Mouse (Mus musculus): Measurements from ENCODE around the gene Fkbp9.

Gene Fkbp9

DNA sequence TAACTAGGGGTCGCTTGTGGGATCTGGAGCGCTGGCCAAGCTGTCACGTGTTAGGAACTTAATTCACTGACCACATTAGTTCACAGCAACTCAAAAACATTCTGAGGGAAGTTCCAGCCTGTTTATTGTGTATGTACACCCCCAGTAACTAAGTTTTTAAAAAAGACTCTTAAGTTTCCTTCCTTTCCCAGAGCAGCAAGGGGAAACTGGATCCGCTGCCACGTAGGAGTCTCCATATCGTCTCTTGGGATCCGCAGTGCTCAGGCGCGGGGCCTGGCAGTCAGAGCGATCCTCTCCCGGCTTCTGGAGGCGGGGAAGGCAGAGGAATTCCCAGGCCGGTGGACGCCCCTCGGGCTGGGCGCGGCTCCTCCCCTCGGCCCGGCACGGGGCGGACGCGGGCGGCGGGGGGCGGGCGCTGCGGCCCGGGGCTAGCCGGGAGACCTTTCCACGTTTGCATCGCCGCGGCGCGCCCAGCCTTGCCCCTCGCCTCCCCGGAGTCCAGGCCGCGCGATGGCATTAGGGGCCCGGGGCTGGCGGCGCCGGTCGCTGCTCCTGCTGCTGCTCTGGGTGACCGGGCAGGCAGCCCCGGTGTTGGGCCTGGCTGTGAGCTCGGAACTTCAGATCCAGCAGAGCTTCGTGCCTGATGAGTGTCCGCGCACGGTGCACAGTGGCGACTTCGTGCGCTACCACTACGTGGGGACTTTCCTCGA lies at the start of gene Fkbp9:
Fkbp9 (plus strand) TSS at position 363 of the 710 bp plus-strand sequence.
- peak; percentile 33 for DNase-seq (ENCODE audit: low spot score)

DNA sequence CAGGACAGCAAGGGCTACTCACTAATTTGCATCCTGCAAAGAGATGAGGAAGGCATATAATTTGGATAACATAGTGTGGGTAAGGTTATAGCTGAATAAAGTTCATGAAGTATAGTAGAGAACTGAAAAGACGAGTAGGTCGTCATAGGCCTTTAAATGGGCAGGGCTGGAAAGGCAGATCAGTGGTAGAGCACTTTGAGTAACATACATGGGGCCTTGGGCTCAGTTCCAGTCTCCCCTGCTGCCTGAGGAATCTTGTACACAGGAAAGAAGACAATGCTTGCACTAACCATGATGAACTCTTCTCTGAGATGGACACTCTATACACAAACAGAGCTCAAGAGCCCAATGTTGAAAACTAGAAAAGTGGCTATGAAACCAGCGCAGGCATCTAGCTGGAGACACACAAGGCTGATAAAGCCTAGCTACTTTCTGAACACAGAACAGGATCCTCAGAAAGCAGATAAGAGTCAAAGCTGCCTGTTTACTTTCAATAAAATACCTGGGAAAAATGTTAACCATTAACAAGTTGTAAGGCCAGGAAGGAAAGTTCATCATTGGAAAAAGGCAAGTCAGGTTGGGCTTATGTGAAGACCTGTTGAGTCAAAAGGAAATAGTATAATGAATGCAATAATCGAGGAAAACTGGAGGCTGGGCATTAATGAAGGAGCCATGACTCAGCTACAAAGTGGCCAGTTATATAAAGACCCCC lies 48.1 kb upstream of the Fkbp9 start:
- DNase-seq (ENCODE audit: low spot score), result no peak

GRCm38 (mm10) chr6:56785068-56785467 lies 46.8 kb upstream of the Fkbp9 start:
- no peak for DNase-seq (ENCODE audit: low spot score)

GRCm38 (mm10) chr6:56787668-56788067 lies 44.2 kb upstream of the Fkbp9 start:
- no peak for DNase-seq (ENCODE audit: low spot score)

DNA sequence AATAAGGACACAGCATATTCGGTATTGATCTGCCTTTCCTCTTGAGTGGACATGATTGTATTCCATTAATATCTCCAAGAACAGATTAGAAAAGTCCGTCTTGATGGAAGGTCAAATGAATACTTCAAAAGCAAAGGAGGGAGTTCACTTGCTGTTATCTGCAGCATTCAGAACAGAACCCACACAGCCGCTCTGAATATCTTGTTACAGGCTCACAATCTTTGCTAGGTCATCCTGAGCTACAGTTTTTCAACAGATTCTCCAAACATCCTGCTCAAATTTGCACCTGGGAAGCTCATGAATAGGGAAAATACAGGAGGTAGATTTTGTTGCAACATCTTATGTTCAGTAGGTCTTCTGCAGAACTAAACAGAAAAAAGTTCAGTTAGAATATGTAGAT lies 42.5 kb upstream of the Fkbp9 start:
- no peak for DNase-seq (ENCODE audit: low spot score)

DNA sequence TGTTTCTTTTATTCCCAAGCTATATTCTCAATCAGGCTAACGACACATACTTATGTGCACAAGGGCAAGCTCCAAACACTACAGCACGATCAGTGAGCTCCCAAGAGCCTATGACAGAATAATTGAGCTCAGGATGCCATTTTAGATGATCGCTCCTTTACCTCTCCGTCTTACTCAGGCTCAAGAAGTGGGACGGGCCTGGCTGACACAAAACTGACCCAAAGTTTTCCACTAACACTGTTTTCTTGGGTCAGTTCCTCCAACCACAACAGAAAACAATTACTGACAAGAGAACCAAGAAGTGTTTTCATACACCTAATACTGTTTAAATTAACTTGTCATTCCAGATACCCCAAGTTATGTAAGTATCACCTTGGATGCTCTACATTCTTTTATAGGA lies 37.0 kb upstream of the Fkbp9 start:
- no peak for DNase-seq (ENCODE audit: low spot score)

- DNase-seq (ENCODE audit: low spot score), result no peak
These were observed 35.6 kb upstream of the Fkbp9 start for GRCm38 (mm10) chr6:56796232-56796631.

DNA sequence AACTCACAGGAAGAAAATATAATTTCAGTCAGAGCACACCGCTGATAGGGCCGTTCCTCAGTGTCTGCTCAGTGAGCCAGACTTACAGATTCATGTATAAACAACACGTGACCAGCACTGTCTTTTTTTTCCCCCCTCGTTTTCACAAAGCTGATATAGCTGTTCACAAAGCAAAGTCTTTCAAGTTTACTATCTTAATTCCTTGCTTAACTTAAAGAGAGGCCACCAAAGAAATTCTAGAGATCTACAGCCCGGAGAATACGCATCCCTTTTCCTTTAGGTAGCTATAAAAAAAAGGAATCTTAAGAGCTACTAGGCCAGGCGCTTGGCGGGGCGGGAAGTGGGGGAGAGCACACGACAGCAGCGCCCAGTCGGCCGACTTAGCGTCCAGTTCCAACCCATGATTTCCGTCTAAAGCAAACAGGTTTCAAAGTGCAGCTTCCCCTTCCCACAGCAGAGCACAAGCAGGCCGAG lies 35.2 kb upstream of the Fkbp9 start:
- DNase-seq (ENCODE audit: low spot score), result no peak

DNA sequence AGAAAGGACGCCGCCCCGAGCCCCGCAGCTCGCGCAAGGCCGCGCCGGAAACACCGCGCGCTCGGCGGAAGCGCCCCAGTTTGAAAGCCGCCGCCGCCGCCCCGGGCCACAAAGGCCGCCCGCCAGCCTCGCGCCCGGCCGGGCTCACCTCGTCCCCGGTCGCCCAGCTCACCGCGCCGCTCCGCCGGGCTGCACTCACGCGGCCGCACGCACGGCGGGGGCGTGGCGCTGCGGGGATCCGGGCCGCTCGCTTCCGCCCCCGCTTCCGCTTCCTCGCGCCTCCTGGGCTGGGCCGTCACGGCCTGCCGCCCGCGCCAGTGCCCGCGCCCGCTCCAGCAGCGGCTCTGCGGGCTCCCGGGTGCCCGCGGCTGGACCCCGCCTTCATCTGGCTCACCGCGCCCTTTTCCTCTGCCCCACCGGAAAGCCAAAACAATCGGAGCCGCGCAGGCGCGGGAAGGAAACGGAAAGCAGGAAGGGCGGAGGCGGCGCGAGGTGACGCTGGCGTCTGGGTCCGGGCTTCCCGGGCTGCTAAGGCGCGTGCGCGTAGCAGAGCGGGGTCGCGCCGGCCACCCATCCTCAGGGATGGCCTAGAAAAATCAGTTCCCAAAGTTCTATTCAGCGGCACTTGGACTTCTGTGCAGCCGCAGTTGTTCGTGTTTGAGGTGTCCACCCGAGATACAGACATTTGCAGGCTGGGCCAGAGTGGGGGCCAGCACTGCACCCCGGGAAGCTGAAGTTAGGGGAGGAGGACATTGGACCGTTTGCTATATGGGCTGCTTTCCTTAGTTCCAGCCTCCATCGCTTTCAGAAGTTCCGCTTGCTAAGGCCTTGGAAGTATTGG lies 34.3 kb upstream of the Fkbp9 start, which contains the start of gene Kbtbd2:
Kbtbd2 (minus strand) TSS at position 503 of the 841 bp plus-strand sequence.
- peak; percentile 71 for DNase-seq (ENCODE audit: low spot score)

- no peak for DNase-seq (ENCODE audit: low spot score)
These were observed 33.8 kb upstream of the Fkbp9 start for GRCm38 (mm10) chr6:56798152-56798465.

DNA sequence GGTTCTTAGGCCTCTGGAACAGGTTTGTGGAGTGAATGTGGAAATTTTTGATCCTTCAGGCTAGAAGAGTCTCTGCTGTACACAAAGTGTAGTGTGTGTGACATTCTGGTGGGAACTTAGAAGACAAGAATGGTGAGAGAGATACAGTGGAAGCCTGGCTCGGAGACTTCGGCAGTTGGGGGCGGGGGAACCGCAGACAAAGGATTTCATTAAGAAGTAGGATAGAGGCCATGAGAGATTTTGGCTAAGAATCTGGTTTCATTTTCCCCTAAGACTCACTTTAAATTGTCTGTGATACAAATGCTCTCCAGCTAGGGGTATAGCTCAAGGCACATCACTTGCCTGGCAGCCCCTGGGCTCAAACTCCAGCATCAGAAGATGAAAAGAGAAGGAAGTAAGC lies 26.8 kb upstream of the Fkbp9 start:
- no peak for DNase-seq (ENCODE audit: low spot score)

DNA sequence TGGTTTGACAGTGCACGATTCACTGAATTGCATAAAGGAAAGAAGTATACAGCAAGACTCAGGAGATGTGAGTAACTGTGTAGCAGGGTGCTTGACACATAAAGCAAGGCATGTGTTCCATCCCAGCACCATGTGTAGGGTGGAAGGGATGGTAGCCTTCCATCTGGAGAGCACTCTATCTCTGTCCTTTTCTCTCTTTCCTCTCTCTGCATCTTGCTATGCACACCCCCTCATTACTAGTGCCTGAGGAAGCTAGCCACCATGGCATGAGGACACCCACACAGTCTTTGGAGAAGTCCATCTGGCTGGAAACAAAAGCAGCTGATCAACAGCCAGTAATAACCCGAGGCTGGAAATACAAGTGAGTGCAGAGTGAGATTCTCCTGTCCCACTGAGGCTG lies 25.7 kb upstream of the Fkbp9 start:
- no peak for DNase-seq (ENCODE audit: low spot score)

DNA sequence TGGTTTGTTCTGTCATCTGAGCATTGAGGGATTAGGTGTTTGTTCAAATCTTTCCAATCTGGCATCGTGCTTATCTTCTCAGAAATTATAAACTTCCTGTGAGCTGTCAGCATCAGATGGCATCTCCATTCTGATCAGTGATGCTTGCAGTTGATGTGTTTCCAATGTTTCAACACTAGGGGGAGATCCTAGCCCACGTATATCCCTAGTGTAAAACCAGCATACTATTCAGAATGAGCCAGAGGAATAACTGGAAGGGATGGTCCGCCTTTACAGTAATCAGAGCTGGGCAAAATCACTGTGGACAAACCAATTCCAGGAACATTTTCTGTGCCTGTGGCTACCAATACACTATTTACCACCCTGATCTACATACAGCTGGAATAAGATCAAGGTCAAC lies 23.2 kb upstream of the Fkbp9 start:
- no peak for DNase-seq (ENCODE audit: low spot score)

- no peak for DNase-seq (ENCODE audit: low spot score)
These were observed 18.5 kb upstream of the Fkbp9 start for GRCm38 (mm10) chr6:56813332-56813731.

DNA sequence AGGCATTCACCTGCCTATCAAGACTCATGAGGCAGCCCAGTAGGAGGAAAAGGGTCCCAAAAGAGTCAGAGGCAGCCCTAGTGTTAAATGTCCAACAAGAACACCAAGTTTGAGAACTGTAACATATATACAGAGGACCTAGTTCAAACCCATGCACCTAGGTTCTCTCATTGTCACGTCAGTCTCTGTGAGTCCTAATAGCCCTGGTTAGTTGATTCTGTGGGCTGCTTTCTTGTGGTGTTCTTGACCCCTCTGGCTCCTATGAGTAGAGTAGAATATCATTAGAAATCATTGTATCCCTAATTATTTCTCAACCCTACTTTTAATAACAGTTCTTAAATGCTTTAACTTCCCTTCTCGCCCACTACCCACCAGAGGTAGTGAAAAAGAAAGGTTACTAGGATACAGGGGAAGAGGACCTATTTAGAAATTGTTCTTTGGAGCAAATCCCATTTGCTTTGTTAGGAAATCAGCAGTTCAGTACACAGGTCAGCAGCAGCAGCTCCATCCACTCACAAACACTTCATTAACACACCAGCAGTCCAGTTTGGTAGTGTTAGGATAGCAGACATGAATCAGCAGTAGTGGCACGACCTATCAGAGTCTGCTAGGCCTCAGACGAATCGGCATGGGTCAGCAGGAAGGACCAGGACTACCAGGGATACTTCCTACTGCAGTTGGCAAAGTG lies 13.3 kb upstream of the Fkbp9 start:
- DNase-seq (ENCODE audit: low spot score), result no peak

DNA sequence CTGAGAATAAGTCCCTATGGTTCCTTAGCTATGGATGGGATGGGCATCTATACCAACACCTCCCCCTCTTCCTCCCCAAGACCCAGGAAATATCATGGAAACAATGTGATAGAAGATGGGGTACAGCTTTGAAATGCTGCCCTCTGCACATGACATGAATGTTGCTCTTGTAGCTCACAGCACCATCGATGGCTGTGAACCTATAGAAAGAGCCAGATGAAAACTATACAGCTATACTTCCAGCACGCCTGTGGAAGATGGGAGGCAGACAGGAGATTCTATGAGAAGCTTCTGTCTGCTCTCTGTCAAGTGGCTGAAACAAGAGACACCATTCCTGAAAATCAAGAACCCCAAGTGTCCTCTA lies 12.8 kb upstream of the Fkbp9 start:
- no peak for DNase-seq (ENCODE audit: low spot score)

GRCm38 (mm10) chr6:56825657-56826056 lies 6.2 kb upstream of the Fkbp9 start:
- DNase-seq (ENCODE audit: low spot score), result no peak

GRCm38 (mm10) chr6:56832407-56832796 lies 543 bp downstream of the Fkbp9 start:
- DNase-seq (ENCODE audit: low spot score), result no peak

DNA sequence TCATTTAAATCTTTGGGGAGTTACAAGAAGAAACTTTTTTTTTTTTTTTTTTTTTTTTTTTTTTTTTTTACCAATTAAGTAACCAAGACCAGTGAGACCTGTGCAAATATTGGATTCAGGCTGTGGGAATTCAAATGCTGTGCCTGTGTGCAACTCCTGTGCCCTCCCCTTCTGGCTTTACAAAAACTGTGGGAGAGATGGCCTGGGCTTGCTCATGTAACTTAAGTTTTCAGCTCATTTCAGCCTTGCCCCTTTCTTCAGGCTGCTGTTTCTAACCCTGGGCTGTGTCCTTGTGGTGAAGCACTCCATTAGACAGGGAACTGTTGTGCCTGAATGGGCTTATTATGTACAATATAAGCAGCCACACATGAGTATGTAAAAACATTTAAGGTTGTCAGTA lies 971 bp downstream of the Fkbp9 start:
- no peak for DNase-seq (ENCODE audit: low spot score)

DNA sequence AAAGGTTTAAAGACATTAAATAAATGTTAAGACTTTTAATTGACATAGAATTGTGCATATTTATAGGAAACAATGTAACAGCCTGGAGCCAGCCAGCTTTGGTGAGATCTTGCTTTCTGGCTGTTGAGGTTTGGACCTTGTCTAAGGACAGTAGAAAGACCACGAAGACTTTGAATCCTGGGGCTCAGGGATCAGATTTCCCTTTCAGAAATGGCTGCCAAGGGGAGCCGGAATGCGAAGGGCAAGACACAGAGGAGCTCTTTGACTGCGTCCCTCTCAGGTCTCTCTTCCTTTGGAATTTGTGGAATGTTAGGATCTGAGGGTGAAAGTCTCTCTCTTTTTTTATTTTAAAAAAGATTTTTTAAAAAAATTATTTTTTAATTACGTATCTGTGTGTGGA lies 2.9 kb downstream of the Fkbp9 start:
- no peak for DNase-seq (ENCODE audit: low spot score)

DNA sequence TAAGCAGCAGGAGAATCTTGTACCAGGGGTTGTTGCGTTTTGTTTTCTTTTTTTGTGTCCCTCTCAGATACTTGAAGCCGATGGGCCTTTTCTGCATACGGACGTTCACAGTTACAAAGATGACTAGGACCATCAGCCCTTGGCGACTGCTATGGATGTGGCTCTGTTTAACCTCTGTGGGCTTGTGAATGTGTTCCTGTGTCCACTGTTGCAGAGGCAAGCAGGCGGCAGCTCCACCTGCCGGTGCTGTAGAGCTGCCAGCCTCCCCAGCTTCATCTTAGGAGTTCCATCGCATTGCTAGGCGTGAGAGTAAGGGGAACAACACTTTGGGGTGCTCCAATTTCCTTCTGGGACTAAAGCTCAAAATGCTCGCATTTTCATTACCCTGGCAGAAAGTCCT lies 3.7 kb downstream of the Fkbp9 start:
- no peak for DNase-seq (ENCODE audit: low spot score)

DNA sequence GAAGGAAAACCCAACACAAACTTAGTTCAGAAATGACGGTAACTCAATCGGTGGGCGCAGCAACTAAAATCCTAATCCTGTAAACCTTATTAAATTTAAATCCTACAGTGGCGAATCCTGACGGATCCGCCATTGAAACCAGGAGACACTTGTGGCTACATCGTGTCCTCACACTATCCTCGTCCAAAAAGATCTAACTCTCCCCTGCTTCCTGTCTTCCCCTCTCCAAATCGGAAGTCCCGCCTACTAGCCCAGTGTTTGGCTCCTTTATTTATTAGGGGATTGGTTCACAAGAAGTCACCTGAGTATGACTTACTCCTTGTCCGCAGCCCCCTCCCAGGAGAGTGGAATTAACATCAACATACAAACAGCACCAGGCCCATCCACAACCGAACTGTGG lies 5.3 kb downstream of the Fkbp9 start:
- DNase-seq (ENCODE audit: low spot score), result no peak

Measured in urinary bladder, postnatal 10 days (tissue).